Mouse (Mus musculus): ENCODE measurements around the gene Nav1. TPM values are rescaled to one million over a fixed set of nuclear protein-coding genes. Genes with fewer than 3 reads are reported as not detected.

Gene Nav1
- polyA plus RNA-seq, 1 experiment from 2014 or later, result 3.5 TPM

DNA sequence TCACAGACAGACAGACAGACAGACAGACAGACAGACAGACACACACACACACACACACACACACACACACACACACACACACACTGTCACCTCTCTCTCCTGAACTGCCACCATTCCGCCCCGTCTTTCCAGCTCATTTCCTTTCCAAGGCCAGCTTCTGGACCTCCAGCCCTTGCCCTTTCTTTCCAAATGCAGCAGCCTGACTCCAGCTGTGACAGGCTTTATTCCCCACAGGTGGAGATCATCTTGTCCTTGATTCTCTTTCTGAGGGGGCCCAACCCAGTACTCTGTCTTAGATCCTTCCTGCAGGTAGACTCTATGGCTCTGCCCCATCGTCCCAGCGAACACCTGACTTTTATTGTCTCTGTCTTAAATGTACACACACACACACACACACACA is 53.5 kb downstream of the Nav1 start:
- no peak for DNase-seq (ENCODE audit: low spot score)

DNA sequence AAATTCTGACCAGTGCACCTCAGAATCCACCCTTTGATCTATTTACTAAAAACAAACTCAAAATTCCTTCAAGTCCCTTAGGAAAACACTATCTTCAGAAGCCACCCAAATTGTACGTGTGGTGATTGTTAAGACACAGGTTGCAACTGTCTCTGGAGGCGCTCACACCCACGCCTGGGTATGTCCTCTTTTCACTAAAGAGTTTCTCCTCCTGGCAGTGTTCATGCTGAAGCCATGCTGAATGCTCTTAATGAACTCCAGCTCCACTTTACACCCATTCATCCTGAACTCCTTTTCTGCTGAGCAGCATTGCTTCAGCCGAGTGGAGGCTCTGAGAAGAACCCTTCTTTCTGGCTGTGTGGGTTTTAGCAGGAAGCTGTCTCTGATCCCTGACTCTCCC is 53.9 kb downstream of the Nav1 start:
- DNase-seq (ENCODE audit: low spot score), result no peak

DNA sequence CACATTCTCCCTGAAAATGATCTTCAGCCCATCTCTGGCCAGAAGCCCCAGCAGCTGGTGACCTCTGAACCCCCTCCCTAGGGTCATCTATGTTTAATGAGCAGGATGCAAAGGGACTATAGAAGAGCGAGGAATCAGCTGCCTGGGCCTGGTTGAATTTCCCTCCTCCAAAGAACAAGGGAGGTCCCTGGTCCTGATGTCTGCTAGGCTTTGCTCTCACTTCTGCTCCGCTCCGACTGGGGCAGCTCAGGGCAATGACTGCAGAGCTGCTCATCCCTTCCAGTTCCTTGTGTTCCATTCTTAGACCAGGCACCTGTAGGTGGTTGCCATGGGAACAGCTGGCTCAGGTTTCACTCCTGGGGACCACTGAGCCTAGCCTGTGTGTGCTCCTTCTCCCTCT is 56.2 kb downstream of the Nav1 start:
- DNase-seq (ENCODE audit: low spot score), result no peak

DNA sequence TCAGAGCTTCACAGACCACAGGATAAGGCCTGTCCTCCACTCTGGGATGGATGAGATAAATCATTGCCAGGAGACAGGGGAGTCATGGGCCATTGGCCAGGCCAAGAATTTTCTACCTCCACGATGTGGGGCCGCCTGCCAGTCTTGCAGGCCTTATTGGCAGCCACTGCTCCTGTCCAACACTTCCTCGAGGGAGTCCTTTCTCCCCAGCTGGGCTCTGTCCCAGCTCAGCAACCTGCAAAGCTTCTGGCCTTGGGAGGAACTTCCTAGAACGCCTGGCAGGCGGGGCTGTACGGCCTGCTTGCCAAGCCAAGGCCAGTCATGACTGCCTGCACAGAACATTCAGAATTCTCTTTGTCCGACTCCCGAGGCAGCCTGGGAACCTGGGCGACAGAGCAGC is 58.3 kb downstream of the Nav1 start:
- no peak for DNase-seq (ENCODE audit: low spot score)

DNA sequence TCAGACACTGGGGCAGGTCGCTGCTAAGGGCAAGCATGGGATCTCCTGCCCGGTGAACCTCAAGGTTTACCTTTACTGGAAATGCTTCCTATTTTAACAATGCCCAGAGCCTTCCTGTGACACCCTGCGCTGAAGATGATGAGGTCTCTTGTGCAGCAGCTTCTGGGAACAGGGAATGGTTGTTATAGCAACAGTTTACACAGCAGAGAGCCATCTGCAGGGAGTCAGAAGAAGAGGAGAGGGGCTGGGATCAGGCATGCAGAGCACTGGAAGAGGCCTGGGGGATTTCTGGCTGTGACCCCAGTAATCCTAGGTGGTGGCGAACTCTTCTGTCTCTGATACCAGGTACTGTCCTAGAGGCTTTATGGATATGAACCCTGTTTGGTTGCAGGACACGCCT is 61.0 kb downstream of the Nav1 start:
- no peak for DNase-seq (ENCODE audit: low spot score)

DNA sequence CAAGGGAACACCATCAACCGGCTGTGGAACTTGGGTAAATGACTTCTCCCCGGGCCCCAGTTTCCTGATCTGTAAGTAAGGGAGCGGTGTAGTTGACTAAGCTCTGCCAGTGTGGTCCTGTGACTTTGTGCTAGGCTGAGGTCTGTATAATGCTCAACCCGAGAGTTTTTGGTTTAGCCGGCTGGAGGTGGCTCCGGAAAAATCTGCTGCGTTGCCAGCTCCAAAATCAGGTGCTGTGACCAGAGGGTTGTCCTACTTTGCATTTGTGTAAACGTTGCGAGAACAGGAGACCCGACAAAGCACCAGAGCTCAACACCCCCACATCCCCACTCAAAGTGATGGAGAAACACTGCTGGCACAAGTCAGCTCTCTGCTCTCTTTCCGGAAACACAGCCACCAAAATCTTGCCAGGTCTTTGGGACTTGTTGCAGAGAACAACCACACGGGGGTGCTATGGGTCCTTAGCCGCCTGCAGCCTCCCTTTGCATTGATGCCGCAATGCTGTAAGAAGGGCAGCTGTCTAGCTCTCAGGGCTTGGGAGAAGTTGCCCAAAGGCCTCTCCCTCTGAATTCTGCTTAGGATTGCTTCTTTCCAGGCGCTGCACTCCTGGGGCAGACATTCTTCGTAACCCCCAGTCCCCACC is 62.5 kb downstream of the Nav1 start:
- peak; percentile 83 for DNase-seq (ENCODE audit: low spot score)

DNA sequence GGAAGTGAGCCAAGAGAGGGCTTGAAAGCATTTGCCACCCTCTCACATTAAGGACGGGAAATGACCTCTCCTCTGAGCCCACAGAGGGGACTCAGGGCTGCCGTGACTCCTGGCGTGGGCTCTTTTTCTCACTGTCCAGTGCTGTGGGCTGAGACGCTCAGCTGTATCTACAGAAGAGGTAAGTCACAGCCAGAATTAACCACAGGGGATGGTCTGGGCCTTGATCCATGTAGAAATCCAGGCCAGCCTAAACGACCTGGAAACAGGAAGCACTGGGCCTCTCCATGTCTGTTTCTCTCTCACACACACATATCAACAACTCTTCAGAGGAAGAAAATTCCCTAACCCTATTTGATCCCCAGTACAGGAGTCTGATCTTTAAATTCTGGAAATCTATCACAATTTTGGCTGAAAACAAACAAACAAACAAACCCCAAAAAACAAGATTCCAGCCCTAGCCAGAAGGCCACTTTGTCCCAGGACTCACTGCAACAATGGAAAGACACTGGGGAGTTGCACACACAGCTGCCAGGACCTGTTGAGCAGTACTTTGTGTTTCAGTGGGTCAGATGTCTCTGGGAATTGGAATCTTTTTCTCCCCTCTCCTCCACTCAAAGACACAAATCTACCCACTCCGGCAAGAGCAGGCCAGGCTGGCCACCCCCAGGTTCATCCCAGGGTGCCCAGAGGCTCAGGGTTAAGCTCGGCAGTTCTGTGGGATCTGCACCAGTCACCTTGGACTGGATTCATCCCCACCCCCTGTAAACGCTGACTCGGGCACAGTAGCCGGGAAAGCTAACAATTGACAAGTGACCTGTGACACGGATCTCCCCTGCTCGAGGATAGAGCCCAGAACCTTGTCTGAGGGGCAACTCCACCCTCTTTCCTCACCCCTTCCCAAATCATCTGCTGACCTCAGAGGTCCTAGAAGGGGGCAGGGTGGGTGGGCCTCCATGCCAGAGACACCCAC is 64.0 kb downstream of the Nav1 start:
- DNase-seq (ENCODE audit: low spot score), result no peak

DNA sequence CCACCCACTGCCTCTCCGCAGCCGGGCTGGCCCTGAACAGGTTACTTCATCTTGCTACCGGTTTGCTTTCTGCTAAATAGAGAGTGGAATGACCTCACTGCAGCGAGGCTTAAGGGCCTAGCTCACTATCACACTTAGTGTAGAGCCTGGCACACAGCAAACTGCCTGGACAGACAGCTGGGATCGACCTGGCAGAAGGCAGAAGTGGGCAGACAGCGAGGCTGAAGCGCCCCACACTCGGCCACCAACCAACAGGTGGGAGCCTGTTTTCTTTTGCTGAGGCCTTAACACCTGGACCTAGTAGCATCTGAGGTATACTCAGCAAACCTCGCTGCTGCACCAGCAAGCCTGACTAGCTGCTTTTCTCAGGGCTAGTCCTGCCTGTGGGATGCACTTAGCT is 65.0 kb downstream of the Nav1 start:
- DNase-seq (ENCODE audit: low spot score), result no peak

DNA sequence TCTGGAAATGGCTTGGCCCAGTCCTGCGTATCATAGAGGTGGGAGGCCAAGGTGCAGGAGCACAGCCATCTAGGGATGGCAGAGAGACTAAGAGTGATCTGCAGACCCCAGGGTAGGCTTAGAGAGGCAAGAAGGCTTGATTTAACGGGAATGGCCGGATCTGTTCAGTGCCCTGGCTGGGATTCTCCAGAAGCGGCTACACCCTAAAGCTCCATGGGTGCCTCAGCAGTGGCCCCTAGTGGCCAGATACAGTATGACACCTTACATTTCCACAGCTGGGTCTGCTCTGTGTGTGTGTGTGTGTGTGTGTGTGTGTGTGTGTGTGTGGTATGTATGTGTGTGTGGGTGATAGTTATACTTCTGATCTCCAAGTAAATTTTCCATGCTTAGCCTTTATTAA is 66.8 kb downstream of the Nav1 start:
- DNase-seq (ENCODE audit: low spot score), result peak; percentile 78

DNA sequence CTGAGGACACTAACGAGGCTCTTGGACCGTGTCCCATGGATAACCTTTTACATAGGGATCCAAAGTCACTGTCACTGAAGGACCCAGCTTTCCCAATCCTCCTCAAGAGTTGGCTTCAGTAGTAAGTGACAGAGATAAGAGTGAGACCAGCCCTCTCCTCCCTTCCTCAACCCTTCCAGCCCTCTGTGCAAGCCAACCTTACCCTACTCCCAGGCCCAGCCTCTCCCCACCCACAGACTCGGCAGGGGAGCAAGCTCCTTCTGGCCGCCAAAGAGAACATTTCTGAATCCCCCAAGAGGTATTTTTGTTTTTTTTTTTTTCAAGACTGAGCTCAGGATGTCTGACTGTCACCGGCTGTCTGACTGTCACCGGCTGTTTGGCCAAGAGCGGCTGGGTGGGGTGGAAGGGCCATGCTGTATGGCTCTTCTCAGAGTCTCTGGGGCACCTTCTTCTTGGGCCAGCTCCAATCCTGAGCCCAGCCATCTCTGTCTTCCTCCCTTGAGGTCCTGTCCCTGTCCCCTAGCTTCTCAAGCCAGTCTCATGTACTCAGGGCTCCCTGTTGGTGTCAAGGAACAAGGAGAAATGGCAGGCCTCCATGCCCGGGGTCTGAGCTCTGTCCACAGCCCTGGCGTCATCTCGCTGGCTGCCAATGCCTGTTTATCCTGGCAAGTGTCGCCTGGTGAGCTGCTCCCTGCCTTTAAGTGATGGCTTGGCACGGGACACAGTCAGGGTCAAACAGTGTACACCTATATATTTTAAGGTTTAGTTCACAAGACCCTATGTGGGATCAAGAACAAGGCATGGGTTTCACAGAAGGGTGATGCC is 68.4 kb downstream of the Nav1 start:
- no peak for DNase-seq (ENCODE audit: low spot score)

DNA sequence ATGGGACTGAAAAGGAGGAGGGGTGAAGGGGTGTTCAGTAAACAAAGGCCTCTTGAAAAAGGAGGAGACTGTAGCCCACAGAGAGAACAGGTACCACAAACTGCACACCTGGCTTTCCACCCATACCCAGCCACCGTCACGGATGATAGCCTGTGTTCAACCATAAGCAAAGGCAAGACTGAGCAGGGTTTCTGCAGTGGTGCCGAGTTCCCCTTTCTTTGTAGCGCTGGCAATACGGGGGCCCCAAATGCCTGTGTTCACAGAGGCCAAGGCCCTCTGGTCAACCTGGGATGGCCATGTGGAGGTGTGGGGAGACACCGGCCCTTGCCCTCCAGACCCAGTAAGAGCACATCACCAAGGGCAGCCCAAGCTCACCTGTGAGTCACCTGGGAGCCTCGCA is 70.3 kb downstream of the Nav1 start:
- no peak for DNase-seq (ENCODE audit: low spot score)

DNA sequence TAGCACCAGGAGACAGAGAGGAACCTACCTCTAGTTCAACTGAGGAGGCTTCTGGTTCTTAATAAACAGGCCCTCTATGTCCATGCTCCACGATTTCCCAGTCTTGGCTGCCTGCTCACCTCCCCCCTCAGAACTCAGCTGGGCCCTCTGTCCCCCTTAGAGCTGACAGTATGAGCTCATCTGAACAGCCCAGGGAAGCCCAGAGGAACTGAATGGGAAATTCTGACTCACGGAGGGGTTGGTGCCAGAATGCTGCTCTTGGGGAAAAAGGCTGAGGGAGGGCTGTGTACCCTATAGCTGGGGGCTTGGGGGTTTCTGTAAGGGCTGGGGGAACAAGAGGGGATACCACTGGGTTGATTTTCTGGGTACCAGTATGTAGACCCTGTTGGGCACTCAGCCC is 70.8 kb downstream of the Nav1 start:
- DNase-seq (ENCODE audit: low spot score), result no peak

DNA sequence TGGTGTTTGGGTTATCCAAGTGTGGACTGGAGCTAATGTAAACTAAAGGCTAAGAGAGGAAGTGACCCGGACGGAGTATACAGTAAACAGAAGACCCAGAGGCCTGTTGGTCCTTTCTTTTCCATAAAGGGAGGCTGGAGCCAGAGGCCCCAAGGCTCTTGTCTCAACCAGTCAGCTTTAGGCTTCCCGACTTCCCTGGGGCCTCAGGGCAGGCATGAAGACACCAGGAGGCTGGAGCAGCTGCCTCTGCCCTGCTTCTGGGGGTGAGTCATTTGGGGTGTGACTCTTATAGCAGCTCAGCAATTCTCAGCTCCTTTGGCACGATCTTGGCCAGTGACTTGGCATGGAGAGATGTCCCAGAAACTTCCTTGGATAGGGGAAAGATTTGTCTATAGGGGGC is 71.8 kb downstream of the Nav1 start:
- no peak for DNase-seq (ENCODE audit: low spot score)

DNA sequence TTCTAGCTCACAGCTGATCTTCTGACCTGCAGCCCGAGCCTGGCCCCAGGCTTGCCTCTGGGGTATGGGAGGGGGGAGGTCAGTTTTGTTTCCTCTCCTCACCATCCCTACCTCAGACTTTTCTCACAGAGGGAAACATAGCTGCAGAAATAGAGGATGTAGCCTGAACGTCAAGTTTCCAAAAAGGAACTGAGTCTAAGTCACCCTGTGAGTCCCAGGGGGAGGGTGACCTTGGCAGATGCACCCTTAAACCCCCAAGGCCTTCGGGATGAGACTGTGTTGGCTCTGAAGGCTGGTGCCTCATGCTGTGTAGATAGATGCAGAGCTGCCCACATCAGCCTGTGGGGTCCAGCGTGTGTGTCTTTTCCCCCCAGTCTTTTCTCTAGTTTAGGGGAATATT is 72.3 kb downstream of the Nav1 start:
- no peak for DNase-seq (ENCODE audit: low spot score)

DNA sequence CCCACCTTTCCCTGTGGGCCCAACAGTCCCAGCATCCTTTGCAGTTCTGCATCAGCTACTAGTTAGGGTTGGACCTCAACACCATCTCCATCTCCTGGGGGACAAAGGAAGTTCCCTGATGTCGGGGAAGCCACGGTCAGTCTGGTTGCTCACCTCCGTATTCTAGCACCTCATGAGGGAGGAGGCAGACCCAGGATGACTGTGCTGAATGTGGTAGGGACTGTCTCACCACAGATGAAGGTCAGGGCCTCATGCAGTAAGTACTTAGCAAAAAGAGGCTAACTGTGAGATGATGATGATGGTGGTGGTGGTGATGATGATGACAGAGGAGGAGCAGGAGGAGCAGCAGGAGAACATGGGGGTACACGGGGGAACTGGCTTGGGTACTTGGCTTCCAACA is 73.0 kb downstream of the Nav1 start:
- DNase-seq (ENCODE audit: low spot score), result no peak

DNA sequence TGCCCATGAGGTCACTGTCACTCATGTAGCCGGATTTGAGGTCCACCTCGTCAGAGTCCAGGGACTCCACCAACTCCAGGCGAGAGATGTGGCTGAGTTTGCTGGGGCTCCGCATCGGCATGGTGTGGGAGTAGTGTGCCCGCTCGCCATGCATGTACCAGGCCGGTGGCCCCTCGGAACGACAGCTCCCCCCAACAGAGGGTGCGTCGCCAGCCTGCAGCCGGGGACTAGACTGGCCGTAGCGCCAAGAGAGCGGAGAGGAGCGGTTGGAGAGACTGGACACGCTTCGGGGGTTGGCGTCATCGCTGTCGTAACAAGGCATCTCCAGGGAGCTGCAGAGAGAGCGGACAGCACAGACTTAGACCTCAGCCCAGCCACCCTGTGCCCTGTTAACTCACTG is 74.7 kb downstream of the Nav1 start:
- no peak for DNase-seq (ENCODE audit: low spot score)

DNA sequence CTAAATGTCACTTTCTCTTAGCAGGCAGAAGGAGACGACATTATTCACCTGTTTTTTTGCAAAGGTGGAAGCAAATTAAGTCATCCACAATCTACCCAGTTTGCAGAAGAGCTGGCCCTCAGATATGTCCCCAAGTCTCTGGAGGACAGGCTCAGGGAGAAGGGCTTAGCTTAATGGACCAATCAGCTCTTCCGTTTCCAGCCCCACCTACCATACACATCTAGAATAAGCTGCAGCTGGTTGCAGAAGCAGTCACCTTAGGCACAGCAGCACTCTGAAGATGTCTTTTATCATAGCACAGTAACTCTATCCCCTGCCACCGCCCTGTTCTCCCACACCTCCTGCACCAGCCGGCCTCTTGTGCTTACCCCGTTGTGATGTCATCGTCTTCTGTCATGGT is 75.1 kb downstream of the Nav1 start:
- no peak for DNase-seq (ENCODE audit: low spot score)

DNA sequence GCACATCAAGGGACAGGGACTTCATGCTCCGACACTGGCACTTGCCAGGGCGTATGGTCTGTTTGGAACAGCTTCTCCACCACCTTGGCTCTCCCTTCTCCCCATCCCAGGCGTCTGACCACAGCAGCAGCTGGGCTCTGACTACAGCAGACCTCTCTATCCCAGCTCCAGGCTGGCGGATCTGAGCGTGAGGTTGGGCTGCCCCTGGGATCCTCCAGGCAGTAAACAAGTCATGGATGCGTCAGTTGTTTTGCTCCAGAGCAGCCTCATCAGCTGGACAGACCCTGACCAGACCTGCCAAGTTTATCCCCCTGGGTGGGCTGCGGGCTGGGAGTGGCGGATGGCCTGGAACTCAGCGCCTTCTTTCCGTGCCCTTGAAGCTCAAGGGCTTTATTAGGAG is 76.0 kb downstream of the Nav1 start:
- DNase-seq (ENCODE audit: low spot score), result no peak

DNA sequence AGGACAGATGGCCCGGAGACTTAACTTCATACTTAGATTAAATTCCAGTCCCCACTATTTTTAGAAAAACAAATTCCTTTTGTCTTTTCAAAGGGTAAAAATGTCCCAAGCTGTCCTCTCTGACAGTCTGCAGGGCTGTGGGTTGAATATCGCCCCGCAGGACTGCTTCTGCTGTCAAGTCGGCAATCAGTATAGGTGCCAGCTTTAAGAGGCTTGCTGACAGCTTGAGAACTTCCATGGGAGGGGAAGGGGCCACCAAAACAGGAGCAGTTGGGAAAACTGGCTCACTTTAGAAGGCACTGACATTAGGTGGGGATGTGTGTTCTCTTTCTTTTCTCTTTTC is 82.6 kb downstream of the Nav1 start:
- no peak for DNase-seq (ENCODE audit: low spot score)

DNA sequence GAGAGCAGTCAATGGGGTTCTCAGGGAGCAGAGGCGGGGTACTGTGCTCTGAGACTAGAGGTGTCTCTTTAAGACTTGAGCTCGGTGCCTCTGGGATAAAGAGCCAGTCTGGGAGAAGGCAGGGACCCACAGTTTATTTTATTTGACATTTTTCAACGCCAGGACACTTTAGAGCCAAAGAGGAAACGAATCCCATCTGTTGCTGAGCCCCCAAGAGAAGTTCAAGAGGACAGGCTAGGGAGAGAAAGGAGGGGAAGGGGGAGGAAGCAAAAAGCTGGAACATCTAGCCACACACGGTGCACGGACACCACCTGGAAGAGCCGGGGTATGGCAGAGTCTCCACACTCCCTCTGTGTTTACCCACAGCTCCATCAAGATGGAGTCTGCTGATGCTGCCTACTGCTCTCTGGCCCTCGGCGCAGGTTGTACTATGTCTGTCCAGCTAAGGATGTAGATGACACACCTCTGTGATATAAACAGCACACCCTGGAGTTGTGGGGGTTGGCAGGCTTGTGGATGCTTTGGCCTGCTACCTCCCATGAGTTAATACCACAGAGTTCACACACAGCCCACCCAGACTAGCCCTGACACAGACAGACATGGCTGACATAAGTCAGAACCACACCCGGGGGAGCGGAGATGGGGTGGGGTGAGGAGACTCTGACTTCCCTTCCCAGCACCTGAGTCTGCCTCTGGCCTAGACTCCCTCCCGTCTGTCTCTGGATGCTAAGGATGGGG is 83.1 kb downstream of the Nav1 start:
- DNase-seq (ENCODE audit: low spot score), result no peak

DNA sequence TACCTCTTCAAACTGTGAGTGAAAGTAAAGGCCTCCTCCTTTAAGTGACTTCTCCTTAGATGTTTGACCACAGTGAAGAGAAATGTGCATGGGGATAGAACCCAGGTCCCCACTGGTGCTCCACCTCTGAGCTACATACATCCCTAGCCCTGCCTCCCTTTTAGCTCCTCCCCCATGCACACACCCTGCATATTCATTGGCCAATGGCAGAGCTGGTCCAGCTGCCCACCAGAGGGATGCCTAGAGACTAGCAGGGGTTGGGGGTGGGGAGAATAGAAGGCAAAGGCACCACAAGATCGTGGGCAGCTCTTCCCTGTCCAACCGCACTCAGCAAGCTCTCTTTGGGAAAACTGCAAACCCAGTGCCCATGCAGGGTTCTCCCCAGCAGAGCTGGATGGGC is 83.8 kb downstream of the Nav1 start:
- DNase-seq (ENCODE audit: low spot score), result no peak
